Mouse (Mus musculus) ES-Bruce4 (cell line): ENCODE measurements around the gene Bmp3.

ENCODE experiments used
- CTCF ChIP-seq: IDR thresholded peaks from one replicate; pipeline ENCODE4 v1.8.1; 2011; ENCODE audit warnings: low read depth, low read length
- EP300 ChIP-seq: IDR thresholded peaks from 2 replicates; pipeline ENCODE4 v1.6.1; 2011; ENCODE audit warnings: low read depth, low read length; ENCODE audit not compliant: insufficient read depth
- POLR2A ChIP-seq: IDR thresholded peaks from one replicate; pipeline ENCODE4 v1.8.1; 2011; ENCODE audit warnings: low read length; ENCODE audit not compliant: insufficient read depth

DNA sequence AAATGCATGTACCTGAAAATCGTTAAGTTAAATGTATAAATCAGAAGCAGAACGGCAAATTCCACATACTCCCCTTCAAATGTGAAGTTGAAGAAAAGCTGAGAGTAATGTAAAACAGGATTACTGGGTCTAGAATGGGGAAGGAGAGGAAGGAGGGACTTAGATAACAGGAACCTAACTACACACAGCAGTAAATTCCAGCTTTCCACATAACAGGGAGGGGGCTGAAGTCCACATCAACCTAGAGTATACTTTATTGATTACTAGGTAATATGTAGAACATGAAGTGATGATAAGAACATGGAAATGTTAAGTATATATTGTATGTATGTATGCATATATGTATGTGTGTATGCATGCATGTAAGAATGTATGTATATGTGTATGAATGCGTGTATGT, 68.7 kb downstream of the Bmp3 start:
- TF ChIP-seq POLR2A (no peak), CTCF (no peak), EP300 (no peak)
